Mouse (Mus musculus): ENCODE measurements around the gene 1700003F12Rik. TPM values are rescaled to one million over a fixed set of nuclear protein-coding genes. Genes with fewer than 3 reads are reported as not detected.

The 1700003F12Rik gene
- total and polyA plus RNA-seq, 3 experiments: 0.52 to 0.85 (median 0.56) TPM

- no peaks in the 10 kb centered on the region for H3K27me3 ChIP-seq (replicated peaks)
- H3K27ac ChIP-seq (ENCODE audit: insufficient read depth, low read depth): no peak overlapping the region
- H3K79me2 ChIP-seq (replicated peaks; ENCODE audit: control insufficient read depth, extremely low read depth, insufficient read depth, poor library complexity, severe bottlenecking): no peaks in the 10 kb centered on the region
- H3K4me1 ChIP-seq (ENCODE audit: control insufficient read depth in 1 of 2, insufficient read depth in 2 of 2): no peaks in the 10 kb centered on the region
- no peak overlapping the region for H3K4me2 ChIP-seq (ENCODE audit: insufficient read depth, low read depth, poor library complexity, severe bottlenecking)
- H3K9me3 ChIP-seq (replicated peaks; ENCODE audit: low read length): no peaks in the 10 kb centered on the region
- in situ Hi-C loops (cut with MboI; ENCODE audit: low pct_ligation_motif_present, low pct_unique_long_range_greater_than_20kb, low sequenced_read_pairs): no loop called here
- H3K4me3 ChIP-seq (replicated peaks in 1 of 3; ENCODE audit: low read depth in 2 of 3, low read length in 2 of 3, poor library complexity in 1 of 3): no peak overlapping the region
- H3K9ac ChIP-seq (ENCODE audit: insufficient read depth, low read depth): no peak overlapping the region
- TF ChIP-seq RAD21 (IDR thresholded peaks at IDR 0.05; ENCODE audit: low read depth, low read length) (no peak), NRF1 (IDR thresholded peaks at IDR 0.05; ENCODE audit: low read depth, low read length) (no peak), TBP (conservative IDR thresholded peaks at IDR 0.05; ENCODE audit: low read depth, low read length) (no peak), ZKSCAN1 (IDR thresholded peaks at IDR 0.05; ENCODE audit: borderline replicate concordance, low read depth, low read length) (no peak), CHD1 (IDR thresholded peaks at IDR 0.05; ENCODE audit: low read depth, low read length) (no peak), UBTF (IDR thresholded peaks at IDR 0.05; ENCODE audit: low read depth, low read length) (no peak), KAT2A (IDR thresholded peaks at IDR 0.05; ENCODE audit: insufficient replicate concordance, low read length) (no peak), POLR2AphosphoS2 (IDR thresholded peaks at IDR 0.05; ENCODE audit: low read depth, low read length) (no peak), RCOR1 (conservative IDR thresholded peaks at IDR 0.05; ENCODE audit: low read depth, low read length) (no peak), ETS1 (conservative IDR thresholded peaks at IDR 0.05; ENCODE audit: low read depth, low read length) (no peak), SIN3A (IDR thresholded peaks at IDR 0.05; ENCODE audit: low read length) (no peak)
- no peak for DNase-seq (ENCODE audit: extremely low read depth)
- dilution Hi-C loops (cut with MboI; ENCODE audit: extremely low pct_ligation_motif_present, extremely low pct_unique_long_range_greater_than_20kb, low sequenced_read_pairs): no loop called here
- H3K36me3 ChIP-seq (replicated peaks in 1 of 2; ENCODE audit: control insufficient read depth in 1 of 2, insufficient read depth in 1 of 2, low read length in 1 of 2): peaks cover 2 to 15% of the 10 kb centered on the region in 2 experiments
Observed at GRCm38 (mm10) chr2:154583906-154584872, 37.3 kb downstream of the 1700003F12Rik start.

- Histone ChIP-seq H3K4me3 (replicated peaks in 1 of 3; ENCODE audit: low read depth in 2 of 3, low read length in 2 of 3, poor library complexity in 1 of 3) (no peak overlapping the region), H3K4me2 (ENCODE audit: insufficient read depth, low read depth, poor library complexity, severe bottlenecking) (no peak overlapping the region), H3K27ac (ENCODE audit: insufficient read depth, low read depth) (no peak overlapping the region), H3K4me1 (ENCODE audit: control insufficient read depth in 1 of 2, insufficient read depth in 2 of 2) (no peaks in the 10 kb centered on the region), H3K9ac (ENCODE audit: insufficient read depth, low read depth) (no peak overlapping the region), H3K27me3 (replicated peaks) (no peaks in the 10 kb centered on the region), H3K79me2 (replicated peaks; ENCODE audit: control insufficient read depth, extremely low read depth, insufficient read depth, poor library complexity, severe bottlenecking) (no peaks in the 10 kb centered on the region), H3K36me3 (replicated peaks in 1 of 2; ENCODE audit: control insufficient read depth in 1 of 2, insufficient read depth in 1 of 2, low read length in 1 of 2) (peaks cover 2 to 15% of the 10 kb centered on the region in 2 experiments), H3K9me3 (replicated peaks; ENCODE audit: low read length) (no peaks in the 10 kb centered on the region)
- in situ Hi-C loops (cut with MboI; ENCODE audit: low pct_ligation_motif_present, low pct_unique_long_range_greater_than_20kb, low sequenced_read_pairs): no loop called here
- DNase-seq (ENCODE audit: extremely low read depth): no peak
- TF ChIP-seq E2F4 (IDR thresholded peaks at IDR 0.05; ENCODE audit: insufficient replicate concordance, low read depth, low read length): no peak
- TF ChIP-seq RAD21 (IDR thresholded peaks at IDR 0.05; ENCODE audit: low read depth, low read length): no peak
- no peak for TF ChIP-seq POLR2A (IDR thresholded peaks at IDR 0.05; ENCODE audit: low read depth, low read length)
- no peak for TF ChIP-seq GABPA (IDR thresholded peaks at IDR 0.05; ENCODE audit: insufficient replicate concordance, low read depth, low read length)
- no peak for TF ChIP-seq MAFK (IDR thresholded peaks at IDR 0.05; ENCODE audit: insufficient replicate concordance, low read length)
- TF ChIP-seq USF1 (IDR thresholded peaks at IDR 0.05; ENCODE audit: low read depth, low read length): no peak
- no peak for TF ChIP-seq CTCF (conservative IDR thresholded peaks at IDR 0.05 in 1 of 2, IDR thresholded peaks at IDR 0.05 in 1 of 2; ENCODE audit: low read depth in 2 of 2, low read length in 2 of 2)
- TF ChIP-seq USF2 (conservative IDR thresholded peaks at IDR 0.05; ENCODE audit: low read depth, low read length): no peak
- no peak for TF ChIP-seq MAZ (IDR thresholded peaks at IDR 0.05; ENCODE audit: low read depth, low read length)
- dilution Hi-C loops (cut with MboI; ENCODE audit: extremely low pct_ligation_motif_present, extremely low pct_unique_long_range_greater_than_20kb, low sequenced_read_pairs): no loop called here
Observed at GRCm38 (mm10) chr2:154584931-154585601, 38.2 kb downstream of the 1700003F12Rik start.

All from CH12.LX (cell line).